In genomic region chr5:149375889-149376212, GRCm38 (mm10) we compare ENCODE assay signal across 9 mouse cellular contexts. TPM values are rescaled to one million over a fixed set of nuclear protein-coding genes. Genes with fewer than 3 reads are reported as not detected.
DNase-seq lines count a peak whose midpoint lies in the region; ATAC-seq lines count a peak whose summit lies in the region.
"Had no signal": no experiment of that assay in that cellular context is flagged by ENCODE, and none has a peak within 500 bp of the region (broad histone marks: within the 10 kb centered on the region; RNA-seq: fewer than 3 reads in every experiment).

No protein-coding gene starts in this region.

- no peak overlapping the region for H3K4me3 ChIP-seq in heart, embryonic 14.5 days (ENCODE audit: control insufficient read depth in 1 of 2, insufficient read depth in 1 of 2, low read depth in 1 of 2, low read length in 2 of 2)
- H3K4me3 ChIP-seq in liver, embryonic 11.5 days (ENCODE audit: low read depth, low read length), result no peak overlapping the region
- H3K4me3 ChIP-seq: erythroblast, embryonic 14.5 days had no signal

- H3K9ac ChIP-seq in heart, embryonic 14.5 days (ENCODE audit: low read length), result peak overlapping the region; percentile 10; the same call in 1 of the 2 replicates
- no peak overlapping the region for H3K9ac ChIP-seq in liver, embryonic 11.5 days (ENCODE audit: low read depth, low read length)

- no peak for ATAC-seq in heart, embryonic 14.5 days (ENCODE audit: insufficient number of reproducible peaks, insufficient read depth, low FRiP score, low read depth)
- peak; percentile 71 for ATAC-seq in liver, embryonic 11.5 days (replicated peaks; ENCODE audit: low FRiP score)

- peak overlapping the region; percentile 53 for H3K4me2 ChIP-seq in heart, embryonic 14.5 days (ENCODE audit: low read length)
- H3K4me2 ChIP-seq in liver, embryonic 11.5 days, result no peak overlapping the region

- peak overlapping the region; percentile 6 to 47; a peak in 2 of 4 replicates for H3K27ac ChIP-seq in heart, embryonic 14.5 days (replicated peaks in 1 of 2; ENCODE audit: control insufficient read depth in 1 of 2, insufficient read depth in 1 of 2, low read depth in 2 of 2, low read length in 2 of 2)
- H3K27ac ChIP-seq in liver, embryonic 11.5 days (ENCODE audit: low read depth, low read length), result no peak overlapping the region

- peak; percentile 89 for DNase-seq in CD4-positive, CD25-positive, alpha-beta regulatory T cell, adult 2 months (ENCODE audit: low read depth, low spot score)
- DNase-seq in brain, embryonic 18.5 days (ENCODE audit: low read depth, low spot score), result peak; percentile 78
- peak; percentile 86 for DNase-seq in fibroblast of lung, adult 2 months (ENCODE audit: low read depth)
- DNase-seq in kidney, postnatal 10 days, result peak; percentile 92
- peak; percentile 75 for DNase-seq in liver, embryonic 11.5 days (ENCODE audit: low spot score)
- peak; percentile 90 for DNase-seq in naive thymus-derived CD4-positive, alpha-beta T cell, adult 2 months (ENCODE audit: low read depth)
- peak; percentile 87 for DNase-seq in splenic B cell, adult 2 months (ENCODE audit: low read depth, low spot score)

- peaks cover 39 to 50% of the 10 kb centered on the region in 2 experiments for H3K4me1 ChIP-seq in heart, embryonic 14.5 days (ENCODE audit: control insufficient read depth in 2 of 2, insufficient read depth in 2 of 2, low read length in 2 of 2)
- peaks cover 11% of the 10 kb centered on the region for H3K4me1 ChIP-seq in liver, embryonic 11.5 days (replicated peaks; ENCODE audit: control insufficient read depth, insufficient read depth, low read length)

- H3K27me3 ChIP-seq in heart, embryonic 14.5 days (ENCODE audit: control insufficient read depth, insufficient read depth, low read length), result no peaks in the 10 kb centered on the region
- no peaks in the 10 kb centered on the region for H3K27me3 ChIP-seq in liver, embryonic 11.5 days (replicated peaks; ENCODE audit: control insufficient read depth, insufficient read depth, low read length)
- H3K27me3 ChIP-seq in splenic B cell, adult 2 months (ENCODE audit: control insufficient read depth, insufficient read depth, low read length, poor library complexity, severe bottlenecking), result no peaks in the 10 kb centered on the region

- whole genome bisulfite sequencing in heart, embryonic 14.5 days, result under 1% methylated on average over 8 of the region's 8 CpGs
- under 1% methylated on average over 8 of the region's 8 CpGs for WGBS in liver, embryonic 11.5 days

- H3K9me3 ChIP-seq in heart, embryonic 14.5 days (ENCODE audit: control insufficient read depth, low read length), result no peaks in the 10 kb centered on the region
- H3K9me3 ChIP-seq in liver, embryonic 11.5 days (ENCODE audit: control insufficient read depth, low read length), result no peaks in the 10 kb centered on the region; the same call in 1 of the 2 replicates

- H3K36me3 ChIP-seq in heart, embryonic 14.5 days (ENCODE audit: control insufficient read depth, insufficient read depth, low read length), result no peaks in the 10 kb centered on the region
- no peaks in the 10 kb centered on the region for H3K36me3 ChIP-seq in liver, embryonic 11.5 days (ENCODE audit: control insufficient read depth, insufficient read depth, low read length)
- H3K36me3 ChIP-seq in splenic B cell, adult 2 months (ENCODE audit: control insufficient read depth, insufficient read depth, low read length, poor library complexity, severe bottlenecking), result no peaks in the 10 kb centered on the region

RNA-seq across cellular contexts. Expression of gene Medag, which starts 35.7 kb away (rescaled TPM):
- polyA plus RNA-seq in heart, embryonic 14.5 days (2014; fragmentation: Nextera tagmentation; extraction: Ambion mirVana), result 2.2 TPM in 2 replicates
- 0.75 and 1.2 TPM in 2 replicates for polyA plus RNA-seq in liver, embryonic 11.5 days (2014; fragmentation: Nextera tagmentation; extraction: Ambion mirVana)
- polyA plus RNA-seq: erythroblast, embryonic 14.5 days had no signal
